Mouse (Mus musculus): ENCODE measurements around the gene 2210010C04Rik.
A peak's percentile ranks its signal among the peaks of the same experiment; 100 is the strongest.

The 2210010C04Rik gene

GRCm38 (mm10) chr6:41035409-41035808, at the start of gene 2210010C04Rik:
2210010C04Rik (minus strand) TSS chr6:41035509.
- DNase-seq (ENCODE audit: low spot score) = no peak

- no peak for DNase-seq (ENCODE audit: low spot score)
Measured at GRCm38 (mm10) chr6:41080121-41080520, 44.8 kb upstream of the 2210010C04Rik start.

- no peak for DNase-seq (ENCODE audit: low spot score)
Measured at GRCm38 (mm10) chr6:41078539-41079303, 43.4 kb upstream of the 2210010C04Rik start.

GRCm38 (mm10) chr6:41075753-41076152, 40.4 kb upstream of the 2210010C04Rik start:
- no peak for DNase-seq (ENCODE audit: low spot score)

GRCm38 (mm10) chr6:41063332-41063731, 28.0 kb upstream of the 2210010C04Rik start:
- no peak for DNase-seq (ENCODE audit: low spot score)

- no peak for DNase-seq (ENCODE audit: low spot score)
Measured at GRCm38 (mm10) chr6:41062746-41063145, 27.4 kb upstream of the 2210010C04Rik start.

- DNase-seq (ENCODE audit: low spot score) = no peak
Measured at GRCm38 (mm10) chr6:41062081-41062480, 26.8 kb upstream of the 2210010C04Rik start.

- DNase-seq (ENCODE audit: low spot score) = peak; percentile 13
Measured at GRCm38 (mm10) chr6:41061085-41061484, 25.8 kb upstream of the 2210010C04Rik start.

GRCm38 (mm10) chr6:41057653-41058052, 22.3 kb upstream of the 2210010C04Rik start:
- no peak for DNase-seq (ENCODE audit: low spot score)

- DNase-seq (ENCODE audit: low spot score) = peak; percentile 49
Measured at GRCm38 (mm10) chr6:41055581-41055980, 20.3 kb upstream of the 2210010C04Rik start.

GRCm38 (mm10) chr6:41054379-41054778, 19.1 kb upstream of the 2210010C04Rik start:
- DNase-seq (ENCODE audit: low spot score) = no peak

GRCm38 (mm10) chr6:41051824-41052223, 16.5 kb upstream of the 2210010C04Rik start:
- no peak for DNase-seq (ENCODE audit: low spot score)

GRCm38 (mm10) chr6:41048602-41049001, 13.3 kb upstream of the 2210010C04Rik start:
- DNase-seq (ENCODE audit: low spot score) = no peak

GRCm38 (mm10) chr6:41047961-41048360, 12.7 kb upstream of the 2210010C04Rik start:
- DNase-seq (ENCODE audit: low spot score) = no peak

- DNase-seq (ENCODE audit: low spot score) = no peak
Measured at GRCm38 (mm10) chr6:41047202-41047601, 11.9 kb upstream of the 2210010C04Rik start.

GRCm38 (mm10) chr6:41046553-41046952, 11.2 kb upstream of the 2210010C04Rik start:
- peak; percentile 38 for DNase-seq (ENCODE audit: low spot score)

- DNase-seq (ENCODE audit: low spot score) = no peak
Measured at GRCm38 (mm10) chr6:41044753-41045152, 9.4 kb upstream of the 2210010C04Rik start.

GRCm38 (mm10) chr6:41044314-41044713, 9.0 kb upstream of the 2210010C04Rik start:
- DNase-seq (ENCODE audit: low spot score) = no peak

GRCm38 (mm10) chr6:41032802-41033201, 2.5 kb downstream of the 2210010C04Rik start:
- no peak for DNase-seq (ENCODE audit: low spot score)

GRCm38 (mm10) chr6:41032231-41032630, 3.1 kb downstream of the 2210010C04Rik start:
- DNase-seq (ENCODE audit: low spot score) = no peak

GRCm38 (mm10) chr6:41030821-41031220, 4.5 kb downstream of the 2210010C04Rik start:
- DNase-seq (ENCODE audit: low spot score) = no peak

- no peak for DNase-seq (ENCODE audit: low spot score)
Measured at GRCm38 (mm10) chr6:41027053-41027452, 8.3 kb downstream of the 2210010C04Rik start.

- DNase-seq (ENCODE audit: low spot score) = no peak
Measured at GRCm38 (mm10) chr6:41025873-41026650, 9.2 kb downstream of the 2210010C04Rik start.
